Mouse (Mus musculus): ENCODE measurements around the gene Rnf214.

- TF ChIP-seq POLR2A (IDR thresholded peaks at IDR 0.05; ENCODE audit: borderline replicate concordance, low read depth, low read length) (no peak), CTCF (IDR thresholded peaks at IDR 0.05; ENCODE audit: low read depth, low read length) (no peak)
Observed at GRCm38 (mm10) chr9:45954294-45955106, 47.8 kb upstream of the Rnf214 start.

Data from bone marrow macrophage, adult 2 months (primary cell).